Mouse (Mus musculus): ENCODE results near the gene D11Wsu47e. TPM values are rescaled to one million over a fixed set of nuclear protein-coding genes. Genes with fewer than 3 reads are reported as not detected.

The D11Wsu47e gene
- 18.8 and 20.9 TPM in 2 replicates for polyA plus RNA-seq (2014; fragmentation: Nextera tagmentation; extraction: Ambion mirVana)

DNA sequence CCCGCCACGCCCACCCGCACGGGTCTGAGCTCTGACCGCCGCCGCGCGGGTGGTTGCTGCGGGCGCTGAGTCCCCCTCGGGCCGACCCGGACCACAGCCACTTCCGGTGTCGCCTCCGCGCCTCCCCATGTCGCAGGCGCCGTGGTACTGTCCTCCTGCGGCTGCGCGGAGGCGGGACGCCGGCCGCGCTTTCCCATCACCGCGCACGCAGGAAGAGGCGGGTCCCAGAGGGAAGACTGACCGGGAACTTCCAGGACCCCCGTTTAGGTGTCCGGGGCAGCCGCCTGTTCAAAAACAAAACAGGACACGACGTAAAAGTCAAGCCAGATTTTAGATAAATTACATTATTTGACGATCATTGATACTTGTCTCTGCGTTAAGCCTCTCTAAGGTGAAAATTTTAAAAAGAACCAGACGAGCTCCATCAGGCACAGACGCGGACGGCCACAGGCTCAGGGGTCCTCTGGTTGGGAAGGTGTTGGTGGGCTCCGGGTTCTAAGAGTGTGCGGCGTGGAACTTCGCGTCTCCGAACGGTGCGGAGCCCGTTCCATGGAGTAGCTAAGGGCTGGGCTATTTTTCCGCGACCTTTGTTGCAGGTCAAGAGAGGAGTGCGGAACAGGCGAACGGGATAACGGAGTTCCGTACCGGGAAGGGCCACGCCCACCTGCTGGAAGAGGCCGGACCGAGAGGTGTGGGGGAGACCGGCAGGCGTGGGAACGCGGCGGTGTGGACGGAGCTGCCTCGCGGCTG is at the start of gene D11Wsu47e, which contains the start of gene Fam104a:
D11Wsu47e (plus strand) TSS at position 456 of the 750 bp plus-strand sequence.
Fam104a (minus strand) TSS at position 199 of the 750 bp plus-strand sequence.
- H3K27me3 ChIP-seq (replicated peaks; ENCODE audit: control insufficient read depth, insufficient read depth, low read length) = no peaks in the 10 kb centered on the region
- DNase-seq (ENCODE audit: low spot score) (peak; percentile 98), ATAC-seq (ENCODE audit: low read depth) (peak; percentile 96)
- H3K4me2 ChIP-seq (ENCODE audit: low read depth, low read length) = peak within 1 kb of the TSS; percentile 85
- H3K27ac ChIP-seq (replicated peaks; ENCODE audit: low read depth, low read length) = peak within 1 kb of the TSS; percentile 96
- H3K9me3 ChIP-seq (ENCODE audit: control insufficient read depth, low read length) = no peaks in the 10 kb centered on the region
- H3K4me1 ChIP-seq (ENCODE audit: control insufficient read depth, insufficient read depth, low read length) = peaks cover 10% of the 10 kb centered on the region
- WGBS = under 1% methylated on average over 59 of the region's 73 CpGs
- H3K4me3 ChIP-seq (ENCODE audit: low read depth, low read length) = peak within 1 kb of the TSS; percentile 91
- H3K36me3 ChIP-seq (ENCODE audit: control insufficient read depth, insufficient read depth, low read length) = peaks cover 17% of the 10 kb centered on the region
- H3K9ac ChIP-seq (ENCODE audit: low read depth, low read length) = peak within 1 kb of the TSS; percentile 90

DNA sequence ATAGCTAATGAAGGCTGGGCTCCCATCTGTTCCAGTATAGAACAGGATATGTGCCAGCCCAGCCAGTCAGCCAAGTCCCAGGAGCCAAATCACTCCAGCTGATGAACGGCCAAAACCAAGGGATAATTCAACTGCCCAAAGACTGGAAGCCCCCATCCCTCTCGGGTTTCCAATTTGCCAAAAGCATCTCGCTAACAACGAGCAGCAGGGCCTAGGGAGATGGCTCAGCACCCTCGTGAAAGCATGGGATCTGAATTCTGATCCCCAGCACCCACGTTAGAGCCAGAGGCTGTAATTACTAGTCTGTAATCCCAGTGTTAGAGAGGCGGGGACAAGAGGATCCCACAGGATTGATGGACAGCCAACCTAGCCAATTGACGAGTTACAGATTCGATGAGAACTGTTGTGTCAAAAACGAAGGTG is 49.5 kb upstream of the D11Wsu47e start:
- Histone ChIP-seq H3K36me3 (ENCODE audit: control insufficient read depth, insufficient read depth, low read length) (no peaks in the 10 kb centered on the region), H3K9me3 (ENCODE audit: control insufficient read depth, low read length) (no peaks in the 10 kb centered on the region), H3K4me2 (ENCODE audit: low read depth, low read length) (no peak overlapping the region), H3K27ac (replicated peaks; ENCODE audit: low read depth, low read length) (no peak overlapping the region), H3K27me3 (replicated peaks; ENCODE audit: control insufficient read depth, insufficient read depth, low read length) (no peaks in the 10 kb centered on the region), H3K4me3 (ENCODE audit: low read depth, low read length) (no peak overlapping the region), H3K9ac (ENCODE audit: low read depth, low read length) (no peak overlapping the region), H3K4me1 (ENCODE audit: control insufficient read depth, insufficient read depth, low read length) (no peaks in the 10 kb centered on the region)
- DNase-seq (ENCODE audit: low spot score) (no peak), ATAC-seq (ENCODE audit: low read depth) (no peak)
- WGBS = 63% methylated on average over 10 of the region's 10 CpGs

DNA sequence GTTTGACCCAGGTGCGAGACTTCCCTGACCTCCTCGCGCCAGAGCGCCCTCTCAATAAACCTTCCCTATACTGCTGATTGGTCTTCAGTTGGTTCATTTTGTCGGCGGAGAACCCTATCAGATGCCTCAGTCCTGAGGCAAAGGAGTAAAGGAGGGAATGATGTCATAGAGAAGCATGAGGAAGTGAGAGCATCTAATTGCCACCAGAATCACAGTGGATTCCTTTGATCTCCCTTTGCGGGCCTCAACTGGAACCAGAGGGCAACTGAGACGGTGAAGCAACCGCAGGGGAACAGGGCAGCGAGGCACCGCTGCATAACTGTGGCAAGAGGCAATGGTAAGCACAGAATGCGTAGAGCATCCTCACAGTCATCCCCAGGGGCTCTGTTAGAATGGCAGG is 45.5 kb upstream of the D11Wsu47e start:
- no peak overlapping the region for H3K27ac ChIP-seq (replicated peaks; ENCODE audit: low read depth, low read length)
- H3K4me3 ChIP-seq (ENCODE audit: low read depth, low read length) = no peak overlapping the region
- DNase-seq (ENCODE audit: low spot score) = no peak
- H3K4me1 ChIP-seq (ENCODE audit: control insufficient read depth, insufficient read depth, low read length) = no peaks in the 10 kb centered on the region
- H3K36me3 ChIP-seq (ENCODE audit: control insufficient read depth, insufficient read depth, low read length) = no peaks in the 10 kb centered on the region
- no peak for ATAC-seq (ENCODE audit: low read depth)
- 88% methylated on average over 12 of the region's 12 CpGs for WGBS
- no peaks in the 10 kb centered on the region for H3K9me3 ChIP-seq (ENCODE audit: control insufficient read depth, low read length)
- no peak overlapping the region for H3K4me2 ChIP-seq (ENCODE audit: low read depth, low read length)
- H3K9ac ChIP-seq (ENCODE audit: low read depth, low read length) = no peak overlapping the region
- no peaks in the 10 kb centered on the region for H3K27me3 ChIP-seq (replicated peaks; ENCODE audit: control insufficient read depth, insufficient read depth, low read length)

DNA sequence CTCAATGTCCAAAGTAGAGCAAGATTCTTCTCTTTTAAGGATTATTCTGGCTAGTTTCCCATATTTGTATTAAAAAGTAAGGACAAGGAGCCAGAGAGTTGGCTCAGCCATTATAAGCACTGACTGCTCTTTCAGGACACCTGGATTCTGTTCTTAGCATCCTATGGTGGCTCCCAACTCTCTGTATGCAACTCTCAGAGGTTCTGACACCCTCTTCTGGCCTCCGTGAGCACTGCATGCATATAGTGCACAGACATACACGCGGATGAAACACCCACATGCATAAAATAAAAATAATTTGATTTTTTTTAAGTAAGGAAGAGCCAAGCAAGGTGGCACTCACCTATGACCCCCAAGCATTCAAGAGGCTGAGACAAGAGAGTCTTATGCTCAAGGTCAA is 39.0 kb upstream of the D11Wsu47e start:
- Histone ChIP-seq H3K27me3 (replicated peaks; ENCODE audit: control insufficient read depth, insufficient read depth, low read length) (no peaks in the 10 kb centered on the region), H3K9ac (ENCODE audit: low read depth, low read length) (no peak overlapping the region), H3K27ac (replicated peaks; ENCODE audit: low read depth, low read length) (no peak overlapping the region), H3K9me3 (ENCODE audit: control insufficient read depth, low read length) (0 out of 2 replicates have a peak, but pooled peaks cover 5% of the 10 kb centered on the region), H3K36me3 (ENCODE audit: control insufficient read depth, insufficient read depth, low read length) (no peaks in the 10 kb centered on the region), H3K4me3 (ENCODE audit: low read depth, low read length) (no peak overlapping the region), H3K4me1 (ENCODE audit: control insufficient read depth, insufficient read depth, low read length) (peaks cover 10% of the 10 kb centered on the region), H3K4me2 (ENCODE audit: low read depth, low read length) (no peak overlapping the region)
- DNase-seq (ENCODE audit: low spot score) (no peak), ATAC-seq (ENCODE audit: low read depth) (no peak)
- WGBS = 83% methylated on average over 3 of the region's 3 CpGs

DNA sequence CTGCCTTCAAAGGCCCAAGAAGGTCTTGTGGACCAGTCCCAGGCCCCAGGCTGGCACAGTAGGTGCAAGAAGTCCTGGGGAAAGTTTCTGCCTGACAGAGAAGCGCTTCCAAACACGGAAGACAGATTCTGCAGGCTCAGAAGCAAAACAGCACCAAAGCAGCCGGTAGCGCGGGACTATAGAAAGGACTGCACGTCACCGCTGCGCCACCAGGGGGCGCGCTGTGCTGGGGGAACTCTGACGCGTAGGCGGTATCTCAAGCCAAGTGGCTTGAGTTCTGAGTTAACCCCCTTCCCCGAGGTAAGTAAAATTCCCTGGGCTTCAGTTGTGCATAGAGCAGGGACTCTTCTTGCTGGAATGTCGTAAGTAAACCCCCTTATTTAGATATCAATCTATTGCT is 36.1 kb upstream of the D11Wsu47e start:
- Histone ChIP-seq H3K4me2 (ENCODE audit: low read depth, low read length) (peak overlapping the region; percentile 66; the same call in 1 of the 2 replicates), H3K9ac (ENCODE audit: low read depth, low read length) (peak overlapping the region; percentile 53), H3K4me1 (ENCODE audit: control insufficient read depth, insufficient read depth, low read length) (peaks cover 14% of the 10 kb centered on the region), H3K27ac (replicated peaks; ENCODE audit: low read depth, low read length) (no peak overlapping the region), H3K27me3 (replicated peaks; ENCODE audit: control insufficient read depth, insufficient read depth, low read length) (no peaks in the 10 kb centered on the region), H3K4me3 (ENCODE audit: low read depth, low read length) (no peak overlapping the region), H3K36me3 (ENCODE audit: control insufficient read depth, insufficient read depth, low read length) (peaks cover 17% of the 10 kb centered on the region), H3K9me3 (ENCODE audit: control insufficient read depth, low read length) (0 out of 2 replicates have a peak, but pooled peaks cover 5% of the 10 kb centered on the region)
- 4% methylated on average over 15 of the region's 15 CpGs for WGBS
- peak; percentile 31; the same call in 1 of the 2 replicates for ATAC-seq (ENCODE audit: low read depth)
- DNase-seq (ENCODE audit: low spot score) = peak; percentile 82

DNA sequence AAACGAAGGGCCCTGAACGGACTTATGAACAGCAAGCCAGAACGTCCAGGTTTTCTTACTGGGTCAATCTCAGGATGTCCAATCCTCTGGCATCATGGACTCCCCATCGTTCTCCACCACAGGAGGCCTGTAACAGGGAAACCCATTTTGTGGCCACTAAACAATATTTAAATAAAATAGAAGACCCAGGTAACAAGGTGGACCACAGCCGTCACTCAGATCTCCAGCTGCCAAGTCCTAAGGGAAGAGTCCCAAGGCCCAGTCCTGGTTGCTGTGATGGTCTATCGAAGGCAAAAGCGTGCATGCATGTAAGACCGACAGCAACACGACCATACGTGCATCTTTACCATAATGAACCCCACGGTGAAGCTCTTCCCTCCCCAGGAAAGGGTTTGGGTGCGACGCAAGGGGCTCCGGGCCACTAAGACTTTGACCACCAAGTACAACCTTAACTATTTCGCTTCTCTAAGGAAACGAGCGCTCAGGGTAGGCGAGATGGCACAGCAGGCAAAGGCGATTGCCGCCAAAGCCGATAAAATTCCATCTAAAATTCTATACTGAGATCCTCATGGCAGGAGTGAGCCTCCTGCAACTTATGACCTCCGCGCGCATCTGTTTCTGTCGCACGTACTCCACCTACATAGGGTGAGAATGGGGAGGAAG is 35.4 kb upstream of the D11Wsu47e start, which contains the start of gene Cog1:
Cog1 (plus strand) TSS at position 480 of the 663 bp plus-strand sequence.
- Histone ChIP-seq H3K4me2 (ENCODE audit: low read depth, low read length) (peak within 1 kb of the TSS; percentile 66), H3K4me3 (ENCODE audit: low read depth, low read length) (peak within 1 kb of the TSS; percentile 96), H3K9me3 (ENCODE audit: control insufficient read depth, low read length) (0 out of 2 replicates have a peak, but pooled peaks cover 5% of the 10 kb centered on the region), H3K9ac (ENCODE audit: low read depth, low read length) (peak within 1 kb of the TSS; percentile 96), H3K27ac (replicated peaks; ENCODE audit: low read depth, low read length) (peak within 1 kb of the TSS; percentile 87), H3K27me3 (replicated peaks; ENCODE audit: control insufficient read depth, insufficient read depth, low read length) (no peaks in the 10 kb centered on the region), H3K36me3 (ENCODE audit: control insufficient read depth, insufficient read depth, low read length) (peaks cover 24% of the 10 kb centered on the region), H3K4me1 (ENCODE audit: control insufficient read depth, insufficient read depth, low read length) (peaks cover 14% of the 10 kb centered on the region)
- 40% methylated on average over 26 of the region's 26 CpGs for WGBS
- no peak for ATAC-seq (ENCODE audit: low read depth)
- DNase-seq (ENCODE audit: low spot score) = no peak

DNA sequence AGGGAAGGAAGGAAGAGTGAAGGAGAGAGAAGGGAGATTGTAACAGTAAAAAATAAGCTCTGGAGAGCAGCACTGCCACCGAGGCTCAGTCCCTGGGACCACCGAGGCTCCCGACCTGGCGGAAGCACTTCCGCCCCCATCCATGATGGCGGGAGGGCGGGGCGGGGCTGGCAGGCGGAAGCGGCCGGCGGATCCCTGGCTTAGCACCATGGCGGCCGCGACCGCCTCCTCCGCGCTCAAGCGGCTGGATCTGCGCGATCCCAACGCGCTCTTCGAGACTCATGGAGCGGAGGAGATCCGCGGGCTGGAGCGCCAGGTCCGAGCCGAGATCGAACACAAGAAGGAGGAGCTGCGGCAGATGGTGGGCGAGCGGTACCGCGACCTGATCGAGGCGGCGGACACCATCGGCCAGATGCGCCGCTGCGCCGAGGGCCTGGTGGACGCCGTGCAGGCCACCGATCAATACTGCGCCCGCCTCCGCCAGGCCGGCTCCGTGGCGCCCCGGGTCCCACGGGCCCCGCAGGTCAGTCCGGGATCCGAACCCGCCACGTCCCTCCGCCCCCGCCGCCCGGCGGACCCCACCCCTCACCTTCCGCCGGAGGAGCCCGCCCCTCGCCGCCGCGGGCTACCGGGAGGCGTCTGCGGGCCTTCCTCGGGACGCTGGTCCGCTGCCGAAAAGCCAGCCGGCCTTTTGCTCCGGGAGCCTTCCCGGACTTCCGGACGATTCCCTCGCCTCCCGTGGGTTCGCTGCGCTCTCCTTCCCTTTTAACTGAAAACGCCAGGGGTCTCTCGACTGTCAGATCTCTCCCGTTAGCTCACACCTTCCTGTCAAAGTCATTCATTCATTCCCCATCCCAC is 34.6 kb upstream of the D11Wsu47e start, which contains the start of gene Slc39a11:
Slc39a11 (minus strand) TSS at position 727 of the 858 bp plus-strand sequence.
- H3K27me3 ChIP-seq (replicated peaks; ENCODE audit: control insufficient read depth, insufficient read depth, low read length) = no peaks in the 10 kb centered on the region
- peak; percentile 78 for DNase-seq (ENCODE audit: low spot score)
- WGBS = 0% methylated on average over 21 of the region's 91 CpGs
- peak within 1 kb of the TSS; percentile 87 for H3K27ac ChIP-seq (replicated peaks; ENCODE audit: low read depth, low read length)
- peak within 1 kb of the TSS; percentile 66 for H3K4me2 ChIP-seq (ENCODE audit: low read depth, low read length)
- peaks cover 14% of the 10 kb centered on the region for H3K4me1 ChIP-seq (ENCODE audit: control insufficient read depth, insufficient read depth, low read length)
- peak within 1 kb of the TSS; percentile 96 for H3K9ac ChIP-seq (ENCODE audit: low read depth, low read length)
- peak; percentile 74 for ATAC-seq (ENCODE audit: low read depth)
- 0 out of 2 replicates have a peak, but pooled peaks cover 5% of the 10 kb centered on the region for H3K9me3 ChIP-seq (ENCODE audit: control insufficient read depth, low read length)
- H3K4me3 ChIP-seq (ENCODE audit: low read depth, low read length) = peak within 1 kb of the TSS; percentile 96
- H3K36me3 ChIP-seq (ENCODE audit: control insufficient read depth, insufficient read depth, low read length) = peaks cover 31% of the 10 kb centered on the region

Measured in embryonic facial prominence, embryonic 14.5 days (tissue).